In the genomic region with DNA sequence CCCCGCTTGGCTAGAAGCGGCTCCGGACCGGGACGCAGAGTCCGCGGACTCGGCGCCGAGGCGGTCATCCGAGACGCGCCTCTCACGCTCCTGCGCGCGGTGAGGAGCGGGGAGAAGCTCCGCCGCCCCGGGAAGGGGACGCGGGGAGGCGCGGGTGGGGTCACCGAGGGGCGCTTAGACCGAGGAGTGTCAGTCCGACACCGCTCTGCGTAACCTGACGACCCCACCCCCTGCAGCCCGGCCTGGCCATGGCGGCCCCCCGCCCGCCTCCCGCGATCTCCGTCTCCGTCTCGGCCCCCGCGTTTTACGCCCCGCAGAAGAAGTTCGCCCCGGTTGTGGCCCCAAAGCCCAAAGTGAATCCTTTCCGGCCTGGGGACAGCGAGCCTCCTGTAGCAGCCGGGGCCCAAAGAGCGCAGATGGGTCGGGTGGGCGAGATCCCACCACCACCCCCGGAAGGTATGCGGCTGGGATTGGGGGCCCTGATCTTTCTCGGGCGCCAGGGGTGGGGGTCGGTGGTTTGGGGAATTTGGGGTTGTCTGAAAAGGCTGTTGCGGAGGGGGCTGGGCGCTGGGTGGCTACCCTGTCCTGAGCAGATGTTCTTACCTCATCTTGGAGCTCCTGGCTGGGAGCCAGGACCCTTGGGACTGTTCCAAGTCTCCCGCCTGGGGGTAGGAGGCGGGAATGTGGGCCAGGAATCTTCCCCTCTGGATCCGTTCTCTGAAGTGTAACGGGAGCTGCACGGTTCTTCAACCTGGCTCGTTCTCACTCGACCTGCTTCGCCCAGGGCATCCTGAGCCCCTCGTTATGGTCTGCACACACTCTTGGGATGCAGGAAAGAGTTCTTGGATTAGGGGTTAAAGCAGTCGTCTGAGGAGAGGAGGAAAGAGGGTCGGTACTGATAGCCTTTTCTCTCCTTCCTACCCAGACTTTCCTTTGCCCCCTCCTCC, we compare ENCODE assay signal across 1 mouse cellular context.
TF ChIP-seq lines count a peak whose summit lies in the region.

No protein-coding gene starts in this region.

TF ChIP-seq in ES-E14, 5 proteins besides CTCF, POLR2A, EP300 and RAD21:
- TF ChIP-seq CHD2 (IDR thresholded peaks at IDR 0.05; ENCODE audit: low read depth, low read length) = no peak
